Mouse (Mus musculus) heart, embryonic 14.5 days (tissue): Measurements from ENCODE around the gene Eif5a2. TPM values are rescaled to one million over a fixed set of nuclear protein-coding genes. Genes with fewer than 3 reads are reported as not detected.

Experiments
- ATAC-seq: fragments of 200-750 bp; cut with Nextera tagmentation; 2 replicates; pipeline ENCODE4 v1.8.0; 2017; ENCODE audit warnings: low read depth, moderate TSS enrichment; ENCODE audit not compliant: insufficient number of reproducible peaks, insufficient read depth, low FRiP score
- H3K27ac ChIP-seq, 2 experiments: fragments of 200-500 bp in 1 of 2; fragments of 300-500 bp in 1 of 2; sonication (generic) in 1 of 2; replicated peaks in 1 of 2; 2 replicates each; pipeline ENCODE4 v1.5.1; 2012 to 2014; ENCODE audit warnings: low read depth in 2 of 2, low read length in 2 of 2, control low read depth in 1 of 2, mild to moderate bottlenecking in 1 of 2, mixed read lengths in 1 of 2; ENCODE audit not compliant: control insufficient read depth in 1 of 2, insufficient read depth in 1 of 2
- H3K27me3 ChIP-seq: fragments of 300-500 bp; sonication (generic); 2 replicates; pipeline ENCODE4 v1.6.1; 2014; ENCODE audit warnings: mild to moderate bottlenecking, low read length, control low read depth; ENCODE audit not compliant: control insufficient read depth, insufficient read depth
- H3K36me3 ChIP-seq: fragments of 300-500 bp; sonication (generic); 2 replicates; pipeline ENCODE4 v1.6.1; 2014; ENCODE audit warnings: mild to moderate bottlenecking, control low read depth, low read length, mixed read lengths; ENCODE audit not compliant: control insufficient read depth, insufficient read depth
- H3K4me1 ChIP-seq, 2 experiments: fragments of 200-500 bp in 1 of 2; fragments of 300-500 bp in 1 of 2; sonication (generic) in 1 of 2; 2 replicates each; pipeline ENCODE4 v1.6.1; 2012 to 2014; ENCODE audit warnings: low read length in 2 of 2, control low read depth in 1 of 2, mixed read lengths in 1 of 2; ENCODE audit not compliant: control insufficient read depth in 2 of 2, insufficient read depth in 2 of 2
- H3K4me2 ChIP-seq: fragments of 300-500 bp; sonication (generic); 2 replicates; pipeline ENCODE4 v1.6.1; 2014; ENCODE audit warnings: mild to moderate bottlenecking, low read length
- H3K4me3 ChIP-seq, 2 experiments: fragments of 200-500 bp in 1 of 2; fragments of 300-500 bp in 1 of 2; sonication (generic) in 1 of 2; 2 replicates each; pipeline ENCODE4 v1.5.1; 2012 to 2014; ENCODE audit warnings: low read length in 2 of 2, mild to moderate bottlenecking in 2 of 2, control low read depth in 1 of 2, low read depth in 1 of 2, moderate library complexity in 1 of 2; ENCODE audit not compliant: control insufficient read depth in 1 of 2, insufficient read depth in 1 of 2
- H3K9ac ChIP-seq: fragments of 300-500 bp; sonication (generic); 2 replicates; pipeline ENCODE4 v1.6.1; 2014; ENCODE audit warnings: mild to moderate bottlenecking, low read length
- H3K9me3 ChIP-seq: fragments of 300-500 bp; sonication (generic); 2 replicates; pipeline ENCODE4 v1.6.1; 2016; ENCODE audit warnings: low read length, control low read depth; ENCODE audit not compliant: control insufficient read depth
- WGBS: fragments of 180-500 bp; shearing (Covaris S2); extraction: QIAGEN DNeasy Blood & Tissue Kit; methylation state at CpG from one replicate; pipeline ENCODE4 v1.1.7; 2014; 5-methylcytosine and 5-hydroxymethylcytosine counted together
- polyA plus RNA-seq: library from polyadenylated mRNA; unstranded; fragments of >200 nt; fragmentation: Nextera tagmentation; extraction: Ambion mirVana; gene quantifications from 2 replicates; pipeline ENCODE4 v1.2.1, GENCODE M21; 2014

Gene Eif5a2
- polyA plus RNA-seq, 1 experiment from 2014 or later, result 12.7 TPM

DNA sequence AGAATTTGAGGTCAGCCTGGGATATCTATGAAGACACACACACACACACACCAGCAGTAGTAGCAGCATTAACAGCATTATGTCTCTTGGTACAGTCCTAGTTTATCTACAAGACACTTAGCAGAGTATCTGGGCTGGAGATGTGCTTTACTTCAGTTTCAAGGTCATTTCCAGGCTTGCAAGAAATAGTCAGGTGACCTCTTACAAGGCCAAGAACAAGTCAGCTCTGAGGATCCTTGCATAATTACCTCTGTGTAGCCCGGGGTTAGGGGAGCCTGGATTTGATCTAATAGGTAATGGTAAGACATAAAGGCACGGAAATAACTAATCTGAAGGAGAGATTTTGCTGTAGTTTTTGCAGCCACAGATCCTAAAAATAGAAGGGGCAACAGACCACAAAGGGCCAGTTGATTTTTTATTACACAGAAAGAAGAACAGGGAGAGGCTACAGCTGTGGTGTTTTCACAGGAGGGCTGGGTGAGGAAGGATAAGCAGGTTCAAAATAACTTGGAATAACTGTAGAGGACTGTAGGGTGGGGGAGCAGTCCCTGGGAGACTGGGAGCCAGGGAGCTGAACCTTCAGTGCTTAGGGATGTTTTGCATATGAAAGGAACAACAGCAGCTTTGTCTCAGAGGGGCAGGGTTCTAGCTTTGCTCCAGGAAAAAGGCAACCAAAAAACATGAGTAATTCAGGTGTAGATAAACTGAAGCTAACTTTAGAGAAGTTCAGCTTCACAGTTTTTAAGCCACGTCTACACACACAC lies 61.0 kb downstream of the Eif5a2 start:
- peaks cover 0 to 10% of the 10 kb centered on the region in 2 experiments; a peak in 2 of 4 replicates for H3K4me1 ChIP-seq
- no peak overlapping the region; a peak in 1 of 4 replicates for H3K27ac ChIP-seq
- no peak overlapping the region for H3K4me3 ChIP-seq
- ATAC-seq, result no peak
- no peaks in the 10 kb centered on the region for H3K27me3 ChIP-seq
- no peaks in the 10 kb centered on the region for H3K9me3 ChIP-seq
- H3K36me3 ChIP-seq, result no peaks in the 10 kb centered on the region
- 29% methylated on average over 3 of the region's 3 CpGs for WGBS
- H3K9ac ChIP-seq, result no peak overlapping the region
- no peak overlapping the region for H3K4me2 ChIP-seq

DNA sequence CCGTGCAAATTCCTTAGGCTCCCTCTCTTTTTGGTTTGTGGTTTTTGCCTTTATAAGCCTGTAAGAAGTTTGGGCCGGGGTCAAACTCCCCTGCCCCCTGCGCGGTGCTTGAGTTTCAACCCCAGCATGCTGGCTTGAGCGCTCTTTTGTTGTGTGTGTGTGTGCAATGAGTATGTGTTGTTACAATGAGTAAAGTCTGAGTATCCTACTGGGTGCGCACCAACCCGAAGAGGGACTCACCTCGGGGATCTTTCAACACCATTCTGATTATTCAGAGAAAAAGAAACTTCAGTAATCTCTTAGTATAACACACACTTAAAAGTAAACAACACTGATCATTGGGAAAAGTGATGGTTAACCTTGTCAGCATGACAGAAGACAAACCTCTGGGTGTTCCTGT lies 62.2 kb downstream of the Eif5a2 start:
- no peak overlapping the region for H3K4me2 ChIP-seq
- H3K9me3 ChIP-seq, result no peaks in the 10 kb centered on the region
- H3K27me3 ChIP-seq, result no peaks in the 10 kb centered on the region
- H3K27ac ChIP-seq, result no peak overlapping the region
- WGBS, result 66% methylated on average over 8 of the region's 8 CpGs
- H3K4me1 ChIP-seq, result peaks cover 0 to 10% of the 10 kb centered on the region in 2 experiments; a peak in 2 of 4 replicates
- H3K9ac ChIP-seq, result no peak overlapping the region
- ATAC-seq, result no peak
- no peaks in the 10 kb centered on the region for H3K36me3 ChIP-seq
- no peak overlapping the region for H3K4me3 ChIP-seq

DNA sequence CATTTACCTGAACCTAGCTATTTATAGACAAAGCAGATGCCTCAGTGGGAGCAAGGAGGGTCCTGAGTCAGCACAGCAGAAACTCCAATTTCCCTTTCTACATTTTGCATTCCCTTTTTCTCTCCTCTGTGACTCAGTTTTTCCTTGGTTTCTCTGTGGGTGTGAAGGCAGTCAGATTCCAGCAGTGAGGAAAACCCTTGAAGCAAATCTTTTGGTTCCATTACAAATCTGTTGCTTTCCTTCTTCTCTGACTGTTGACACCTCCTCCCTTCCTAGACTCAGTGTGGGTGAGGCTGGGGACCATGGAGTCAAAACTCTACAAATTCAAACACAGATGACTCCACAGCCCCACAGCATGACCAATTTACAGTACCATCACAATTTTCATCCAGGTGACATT lies 66.0 kb downstream of the Eif5a2 start:
- H3K9ac ChIP-seq, result no peak overlapping the region
- no peak overlapping the region for H3K27ac ChIP-seq
- peaks cover 0 to 5% of the 10 kb centered on the region in 2 experiments; a peak in 1 of 4 replicates for H3K4me1 ChIP-seq
- H3K9me3 ChIP-seq, result no peaks in the 10 kb centered on the region
- no peaks in the 10 kb centered on the region for H3K27me3 ChIP-seq
- no peak for ATAC-seq
- no peak overlapping the region for H3K4me2 ChIP-seq
- no peak overlapping the region for H3K4me3 ChIP-seq
- H3K36me3 ChIP-seq, result no peaks in the 10 kb centered on the region

Other genes starting within 250 kb of the Eif5a2 start
- gene Slc2a2, start 83.4 kb upstream of the Eif5a2 start, polyA plus RNA-seq, result 0.15 TPM in 1 of 2 replicates, not detected in the other
- 244 and 279 TPM in 2 replicates for gene Rpl22l1, start 24.2 kb downstream of the Eif5a2 start, polyA plus RNA-seq
- gene Gm1527, start 111.3 kb downstream of the Eif5a2 start, polyA plus RNA-seq, result not detected in 2 replicates